Comparison of ENCODE assay signal across 14 mouse cellular contexts in the genomic region with DNA sequence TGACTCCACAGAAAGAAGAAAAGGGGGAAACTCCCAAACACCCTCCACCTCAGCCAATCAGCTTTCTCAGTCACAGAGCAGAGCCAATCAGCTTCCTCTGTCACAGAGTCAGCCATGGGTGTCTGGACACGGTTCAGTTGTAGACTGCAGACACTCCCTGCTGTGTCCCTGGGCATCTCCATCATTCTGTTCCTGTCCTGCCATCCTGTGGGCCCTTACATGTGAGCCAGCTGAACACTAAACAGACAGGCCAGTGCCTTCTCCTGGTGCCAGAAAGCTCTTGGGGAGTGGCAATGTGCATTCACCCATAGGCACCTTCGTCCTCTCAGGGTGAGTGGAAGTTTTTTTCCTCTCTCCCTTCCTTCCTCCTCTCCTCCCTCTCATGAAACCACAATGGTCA.
A peak's percentile ranks its signal among the peaks of the same experiment; 100 is the strongest.
DNase-seq lines count a peak whose midpoint lies in the region; TF ChIP-seq lines count a peak whose summit lies in the region.
"Had no signal": no experiment of that assay in that cellular context is flagged by ENCODE, and none has a peak within 500 bp of the region (broad histone marks: within the 10 kb centered on the region; RNA-seq: fewer than 3 reads in every experiment).

No protein-coding gene starts in this region.

- peak; percentile 4 for DNase-seq in kidney, adult 2 months
- no peak for DNase-seq in kidney, postnatal 25 days
- no peak for DNase-seq in testis, postnatal 10 days (ENCODE audit: low spot score)
- peak; percentile 41 for DNase-seq in embryo, embryonic 11 days
- no peak for DNase-seq in layer of hippocampus, adult 11-12 months (ENCODE audit: low spot score)
- no peak for DNase-seq in spleen, postnatal 4 days (ENCODE audit: low spot score in 2 of 2)
- DNase-seq: cerebellum, adult 11-12 months; gastrocnemius, postnatal 25 days; thymus, adult 2 months had no signal

- TF ChIP-seq POLR2A in kidney, adult 2 months (IDR thresholded peaks at IDR 0.05; ENCODE audit: low read depth, low read length): no peak
- no peak for TF ChIP-seq POLR2A in testis, adult 2 months (IDR thresholded peaks at IDR 0.05; ENCODE audit: control insufficient read depth, low read depth, low read length)

- no peak overlapping the region for H3K27ac ChIP-seq in kidney, adult 2 months (ENCODE audit: insufficient read depth, low read depth, low read length)
- H3K27ac ChIP-seq in testis, adult 2 months (ENCODE audit: control insufficient read depth, insufficient read depth, low read depth, low read length): no peak overlapping the region
- H3K27ac ChIP-seq: hindbrain, embryonic 12.5 days; intestine, embryonic 15.5 days; liver, embryonic 12.5 days; neural tube, embryonic 13.5 days had no signal

- no peak overlapping the region for H3K4me3 ChIP-seq in kidney, adult 2 months (ENCODE audit: insufficient read depth, low read depth, low read length)
- H3K4me3 ChIP-seq in testis, adult 2 months (ENCODE audit: control insufficient read depth, low read depth, low read length): no peak overlapping the region
- H3K4me3 ChIP-seq: hindbrain, embryonic 12.5 days; intestine, embryonic 15.5 days; liver, embryonic 12.5 days; neural tube, embryonic 13.5 days had no signal

- no peaks in the 10 kb centered on the region for H3K27me3 ChIP-seq in kidney, adult 2 months (replicated peaks; ENCODE audit: control insufficient read depth, insufficient read depth, low read length)
- H3K27me3 ChIP-seq in testis, adult 2 months (ENCODE audit: control insufficient read depth, insufficient read depth, low read length): no peaks in the 10 kb centered on the region
- H3K27me3 ChIP-seq: hindbrain, embryonic 12.5 days; intestine, embryonic 15.5 days; liver, embryonic 12.5 days; neural tube, embryonic 13.5 days had no signal

- WGBS in kidney, adult 2 months: 43% methylated on average over 2 of the region's 2 CpGs

- no peaks in the 10 kb centered on the region for H3K4me1 ChIP-seq in kidney, adult 2 months (ENCODE audit: control insufficient read depth, insufficient read depth, low read length)
- H3K4me1 ChIP-seq in testis, adult 2 months (ENCODE audit: control insufficient read depth, insufficient read depth, low read length): peaks cover 4% of the 10 kb centered on the region
- H3K4me1 ChIP-seq: intestine, embryonic 15.5 days; liver, embryonic 12.5 days; neural tube, embryonic 13.5 days had no signal

- no peaks in the 10 kb centered on the region for H3K36me3 ChIP-seq in kidney, adult 2 months (ENCODE audit: control insufficient read depth, insufficient read depth, low read length)
- H3K36me3 ChIP-seq in testis, adult 2 months (ENCODE audit: control insufficient read depth, insufficient read depth, low read length): no peaks in the 10 kb centered on the region
- H3K36me3 ChIP-seq: hindbrain, embryonic 12.5 days; intestine, embryonic 15.5 days; liver, embryonic 12.5 days; neural tube, embryonic 13.5 days had no signal

- TF ChIP-seq CTCF in kidney, adult 2 months (conservative IDR thresholded peaks at IDR 0.05; ENCODE audit: insufficient read depth, insufficient read length, low read depth, low read length): no peak
- TF ChIP-seq CTCF in testis, adult 2 months (IDR thresholded peaks at IDR 0.05; ENCODE audit: control insufficient read depth, insufficient read depth, insufficient replicate concordance, low read depth, low read length): 0 out of 2 replicates have a peak, but pooled peaks have one; percentile 13

Comparison
In these comparisons a context has a peak if more than half of its experiments do, and no peak if none do; other contexts are left out.
1. DNase-seq: peak in kidney, adult 2 months (single experiment) and embryo, embryonic 11 days (single experiment); none in kidney, postnatal 25 days (0 of 2), testis, postnatal 10 days (single experiment), layer of hippocampus, adult 11-12 months (single experiment) and spleen, postnatal 4 days (0 of 2).